Mouse (Mus musculus) retina, postnatal 7 days (tissue): ENCODE results near the gene Vps39.

Experiments
- DNase-seq: peaks from one replicate; pipeline ENCODE4 v3.0.0-alpha.2; 2012; ENCODE audit warnings: low read depth, low spot score

Gene Vps39

DNA sequence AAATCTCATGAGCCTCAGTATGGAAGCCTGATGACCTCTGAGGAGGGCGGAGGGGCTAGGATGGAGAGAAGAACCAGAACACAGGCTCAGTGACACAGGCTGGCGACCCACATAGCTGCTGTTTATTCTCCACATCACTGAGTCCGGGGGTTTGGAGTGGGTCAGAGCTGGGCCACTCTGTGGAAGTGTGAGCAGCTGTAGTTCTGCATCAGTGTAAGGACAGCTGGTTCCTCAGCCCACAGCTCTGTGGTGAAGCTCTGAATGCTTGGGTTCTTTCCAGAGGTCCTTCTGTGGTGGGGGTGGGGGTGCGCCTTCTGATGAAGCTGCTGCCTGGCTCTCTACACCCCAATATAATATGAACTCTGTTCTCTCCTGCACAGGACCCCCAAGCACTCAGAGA lies 53.1 kb downstream of the Vps39 start:
- DNase-seq, result no peak

DNA sequence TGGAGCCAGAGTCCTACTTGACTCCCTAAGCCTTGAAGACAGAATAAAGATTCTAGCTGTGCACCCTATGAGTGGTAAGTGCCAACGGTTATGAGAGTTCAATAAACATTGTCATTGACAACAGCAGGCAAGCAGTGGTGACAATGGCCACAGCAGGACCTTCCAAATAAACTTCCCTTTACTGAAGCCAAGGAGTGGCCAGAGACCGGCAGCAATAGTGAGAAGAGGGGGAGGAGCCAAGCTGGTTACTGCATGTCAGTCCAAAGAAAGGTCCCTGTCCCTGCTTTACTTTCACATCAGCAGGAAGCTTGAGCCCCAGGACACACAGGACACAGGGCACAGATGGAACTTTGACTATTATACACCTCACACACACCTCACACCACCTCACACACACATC lies 56.8 kb downstream of the Vps39 start:
- no peak for DNase-seq

DNA sequence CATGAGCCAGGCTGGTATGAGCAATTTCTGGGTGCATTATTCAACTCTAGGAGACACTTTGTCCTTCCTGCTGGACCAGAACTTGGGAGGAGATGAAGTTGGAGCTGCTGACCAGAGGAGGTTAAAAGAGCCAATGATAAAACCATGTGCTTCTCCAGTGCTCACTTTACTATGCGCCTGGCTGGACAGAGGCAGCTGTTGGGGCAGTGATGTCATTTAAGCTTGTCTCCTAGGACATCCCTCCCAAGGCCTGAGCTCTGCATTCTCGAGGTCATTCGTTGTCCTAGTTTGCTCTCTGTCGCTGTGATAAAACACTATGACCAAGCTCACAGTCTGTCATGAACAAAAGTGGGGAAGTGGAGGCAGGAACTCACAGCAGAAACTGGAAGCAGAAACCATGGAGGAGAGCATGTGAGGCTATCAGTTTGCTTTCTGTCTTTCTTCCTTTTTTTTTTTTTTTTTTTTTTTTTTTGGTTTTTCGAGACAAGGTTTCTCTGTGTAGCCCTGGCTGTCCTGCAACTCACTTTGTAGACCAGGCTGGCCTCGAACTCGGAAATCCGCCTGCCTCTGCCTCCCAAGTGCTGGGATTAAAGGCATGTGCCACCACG lies 61.4 kb downstream of the Vps39 start:
- DNase-seq, result no peak

DNA sequence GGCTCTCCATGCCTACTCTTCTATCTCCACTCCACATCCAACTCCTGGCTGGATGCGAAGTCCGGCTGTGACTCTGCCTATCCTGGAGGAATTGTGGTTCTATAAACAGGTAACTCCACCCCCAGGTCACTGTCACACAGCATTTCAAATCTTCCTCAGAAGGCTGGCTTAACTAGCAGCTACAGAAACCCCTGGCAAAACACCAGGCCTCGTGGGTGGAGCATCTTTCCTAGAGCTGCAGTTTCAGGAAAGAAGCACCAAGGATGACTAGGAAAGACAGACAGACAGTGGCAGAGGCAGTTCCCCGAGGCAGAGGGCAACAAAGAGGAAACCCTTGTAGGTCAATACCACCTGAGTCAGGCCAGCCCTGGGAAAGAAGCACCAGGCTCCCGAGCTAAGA lies 63.9 kb downstream of the Vps39 start, which contains the start of gene Pla2g4d:
Gene Pla2g4d (minus strand): TSS at position 203 of the 400 bp plus-strand sequence.
- no peak for DNase-seq

DNA sequence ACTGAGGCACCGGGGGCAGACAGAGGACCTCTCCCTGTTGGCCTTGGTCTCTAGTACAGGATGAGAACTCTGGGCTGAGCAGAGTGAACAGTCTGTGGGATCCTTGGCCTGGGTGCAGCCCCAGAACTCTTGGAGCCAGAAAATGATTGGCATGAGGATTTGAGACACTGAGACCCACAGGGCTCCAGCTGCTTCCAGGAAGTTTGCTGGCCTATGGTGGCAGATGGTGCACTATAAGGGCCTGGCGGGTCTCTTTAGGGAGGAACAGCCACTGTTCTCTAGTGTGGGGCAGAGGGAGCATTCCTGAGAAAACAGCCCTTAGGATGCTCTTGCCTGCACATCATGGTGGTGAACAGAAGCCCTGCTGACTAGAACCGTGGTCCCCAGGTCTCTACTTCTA lies 64.5 kb downstream of the Vps39 start:
- DNase-seq, result no peak

DNA sequence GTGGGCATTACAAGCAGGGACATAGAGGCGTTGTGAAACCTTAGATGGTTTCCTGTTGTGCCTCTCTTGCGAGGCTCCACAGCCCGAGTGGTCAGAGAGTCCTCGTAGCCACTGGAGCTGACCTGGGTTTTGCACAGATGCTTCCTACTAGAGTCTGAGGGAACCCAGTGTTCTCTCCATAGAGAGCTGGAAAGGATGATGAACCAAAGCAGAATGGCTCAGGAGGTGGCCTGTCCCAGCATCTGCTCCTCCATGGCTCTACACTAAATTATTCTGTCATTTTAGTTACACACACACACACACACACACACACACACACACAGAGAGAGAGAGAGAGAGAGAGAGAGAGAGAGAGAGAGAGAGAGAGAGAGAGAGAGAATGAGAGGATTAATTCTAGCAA lies 67.3 kb downstream of the Vps39 start:
- no peak for DNase-seq

DNA sequence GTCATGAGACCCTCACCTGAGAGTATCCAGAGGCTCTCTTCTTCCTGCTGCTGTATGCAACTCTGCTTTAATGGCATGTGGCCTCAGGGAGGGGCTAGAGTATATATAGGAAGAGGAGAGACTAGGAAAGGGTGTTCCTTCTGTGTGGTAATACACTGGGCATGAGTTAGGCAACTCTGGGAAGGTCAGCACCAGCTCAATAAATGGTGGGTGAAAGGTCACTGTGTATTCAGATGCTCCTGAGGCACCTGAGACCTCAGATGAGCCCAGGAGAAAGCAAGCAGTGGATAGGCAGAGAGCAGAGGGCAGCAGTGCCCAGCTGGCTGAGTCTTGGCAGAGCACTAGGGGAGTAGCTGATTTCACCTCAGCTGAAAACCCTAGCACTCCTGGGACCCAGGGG lies 68.2 kb downstream of the Vps39 start:
- no peak for DNase-seq

DNA sequence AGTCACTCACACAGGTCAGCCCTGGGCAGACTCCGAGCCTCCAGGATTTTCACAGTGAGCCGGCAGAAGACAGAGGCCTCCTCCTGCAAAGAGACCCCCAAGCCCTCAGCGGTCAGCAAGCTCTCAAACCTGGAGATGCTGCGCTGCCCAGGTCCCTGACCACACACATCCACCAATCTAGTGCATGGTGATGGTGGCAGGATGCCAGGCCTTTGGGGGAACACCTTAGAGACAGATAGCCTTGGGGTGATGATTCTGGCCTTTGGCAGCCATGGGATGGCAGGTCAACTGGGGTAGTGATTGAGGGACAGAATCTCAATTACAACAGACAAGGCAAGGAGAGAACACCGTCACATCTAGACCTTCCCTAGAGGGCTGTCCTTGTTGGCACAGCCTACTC lies 68.8 kb downstream of the Vps39 start:
- no peak for DNase-seq

DNA sequence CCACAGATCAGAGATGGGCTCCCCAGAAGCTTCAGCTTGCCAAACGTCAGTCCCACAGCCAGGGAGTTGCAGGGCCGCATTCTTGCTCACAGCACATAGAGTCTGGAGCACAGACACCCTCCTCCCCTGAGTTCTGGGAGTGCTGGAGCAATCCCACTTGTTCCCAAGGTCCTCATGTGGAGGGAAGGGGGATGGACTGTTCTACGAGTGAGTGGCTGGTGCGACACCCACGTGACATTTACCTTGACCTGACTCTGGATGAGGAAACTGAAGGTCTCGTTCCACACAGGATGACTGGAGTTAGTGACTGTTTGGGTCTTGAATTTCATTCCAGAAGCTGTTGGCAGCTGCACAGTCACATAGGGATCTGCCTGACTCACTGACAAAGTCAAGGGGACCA lies 69.4 kb downstream of the Vps39 start:
- no peak for DNase-seq

DNA sequence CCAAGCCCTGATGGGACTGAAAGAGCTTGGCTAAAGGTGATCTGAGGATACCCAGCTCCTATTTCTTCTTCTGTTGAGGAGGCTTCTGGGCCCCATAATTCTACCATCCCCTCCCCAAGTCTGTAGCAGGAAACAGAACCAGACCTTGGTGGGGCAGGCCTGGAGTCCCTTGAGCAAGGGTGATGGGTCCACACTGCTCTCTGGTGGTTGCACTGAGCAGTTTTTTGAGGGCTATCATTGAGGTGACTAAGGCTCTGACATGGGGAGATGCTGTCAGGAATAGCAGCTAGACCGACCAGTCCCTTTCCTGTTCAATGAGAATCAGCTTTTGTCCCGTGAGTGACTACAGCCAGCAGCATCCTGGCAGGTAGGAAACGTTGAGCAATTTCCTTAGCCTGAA lies 71.7 kb downstream of the Vps39 start:
- no peak for DNase-seq

DNA sequence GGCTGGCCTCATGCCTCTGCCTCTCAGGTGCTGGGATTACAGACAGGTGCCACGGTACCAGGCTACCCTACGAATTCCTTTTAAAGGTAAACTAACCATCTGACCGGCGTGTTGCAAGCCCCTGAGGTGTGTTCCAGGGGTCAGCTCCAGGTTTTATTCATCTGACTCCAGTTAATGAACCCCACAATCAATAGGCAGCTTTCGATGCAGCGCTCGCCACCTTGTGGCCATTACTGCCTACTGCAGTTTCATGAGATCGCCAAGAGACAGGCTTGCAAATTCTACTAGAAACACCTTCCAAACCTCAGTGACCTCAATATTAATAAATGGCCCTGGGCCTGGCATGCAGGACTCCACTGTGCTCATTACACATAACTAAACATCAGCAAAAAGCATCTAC lies 73.0 kb downstream of the Vps39 start:
- peak; percentile 49 for DNase-seq

DNA sequence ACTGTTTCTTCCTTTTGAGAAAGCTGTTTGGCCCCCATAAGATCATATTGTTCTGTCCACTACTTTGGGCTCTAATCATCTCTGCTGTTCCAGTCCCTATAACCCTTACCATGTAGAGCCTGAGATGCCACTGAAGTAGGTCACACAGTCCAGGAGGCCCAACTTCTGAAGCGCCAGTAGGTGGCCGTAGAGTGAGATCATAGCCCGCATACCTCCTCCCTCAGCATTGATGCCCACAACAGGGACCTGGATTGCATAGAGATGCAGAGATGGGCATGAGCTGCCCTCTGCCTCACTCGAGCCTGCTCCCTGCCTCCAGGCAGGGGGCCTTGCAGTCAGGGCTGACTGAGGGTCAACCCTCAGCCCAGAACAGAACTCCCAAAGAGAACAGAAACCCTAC lies 76.0 kb downstream of the Vps39 start:
- DNase-seq, result no peak

DNA sequence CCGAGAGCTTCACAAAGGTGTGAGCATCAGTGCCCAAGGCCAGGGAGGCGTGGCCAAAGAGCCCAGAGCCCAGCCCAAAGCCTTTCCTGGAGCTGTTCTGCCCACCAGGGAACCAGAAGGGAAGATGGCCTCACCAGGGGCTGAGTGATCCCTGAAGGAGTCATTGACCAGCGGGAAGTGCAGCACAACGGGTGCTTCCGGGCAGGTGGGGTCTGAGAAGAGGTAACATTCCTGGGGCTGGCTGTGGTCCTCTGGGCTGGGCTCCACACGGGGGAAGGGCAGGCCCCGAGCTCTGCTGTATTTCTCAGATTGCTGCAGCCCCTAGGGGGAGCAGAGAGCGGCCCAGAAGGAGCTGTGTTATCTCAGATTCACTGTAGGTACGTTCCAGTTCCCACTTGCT lies 84.3 kb downstream of the Vps39 start:
- DNase-seq, result no peak
